Mouse (Mus musculus): Measurements from ENCODE around the gene Olfr733.

Gene Olfr733

GRCm38 (mm10) chr14:50301422-50301821 is at the start of gene Olfr733:
TSS of gene Olfr733 (minus strand) at chr14:50301522.
- DNase-seq (ENCODE audit: low spot score in 2 of 2), result no peak

- no peak for DNase-seq (ENCODE audit: low spot score in 2 of 2)
Measured at GRCm38 (mm10) chr14:50348796-50349195, 47.5 kb upstream of the Olfr733 start, which contains the start of gene Olfr735. TSS of gene Olfr735 (minus strand) at chr14:50348872.

- no peak for DNase-seq (ENCODE audit: low spot score in 2 of 2)
Measured at GRCm38 (mm10) chr14:50326661-50327060, 25.3 kb upstream of the Olfr733 start, which contains the start of gene Olfr734. TSS of gene Olfr734 (minus strand) at chr14:50326761.

GRCm38 (mm10) chr14:50284106-50284505 is 17.2 kb downstream of the Olfr733 start, which contains the start of gene Olfr732:
TSS of gene Olfr732 (minus strand) at chr14:50284206.
- DNase-seq (ENCODE audit: low spot score in 2 of 2), result no peak

Measured in left cerebral cortex, adult 9 months (tissue).